Mouse (Mus musculus): ENCODE measurements around the gene Ldb1. TPM values are rescaled to one million over a fixed set of nuclear protein-coding genes. Genes with fewer than 3 reads are reported as not detected.
"Not testable (repeated sequence)": the region's sequence is repeated elsewhere in the genome, so short reads cannot be mapped to it uniquely, and the experiment has no call there.

Gene Ldb1
- total RNA-seq, 4 experiments from 2014 or later: 55.5 to 115 (median 89.6) TPM

DNA sequence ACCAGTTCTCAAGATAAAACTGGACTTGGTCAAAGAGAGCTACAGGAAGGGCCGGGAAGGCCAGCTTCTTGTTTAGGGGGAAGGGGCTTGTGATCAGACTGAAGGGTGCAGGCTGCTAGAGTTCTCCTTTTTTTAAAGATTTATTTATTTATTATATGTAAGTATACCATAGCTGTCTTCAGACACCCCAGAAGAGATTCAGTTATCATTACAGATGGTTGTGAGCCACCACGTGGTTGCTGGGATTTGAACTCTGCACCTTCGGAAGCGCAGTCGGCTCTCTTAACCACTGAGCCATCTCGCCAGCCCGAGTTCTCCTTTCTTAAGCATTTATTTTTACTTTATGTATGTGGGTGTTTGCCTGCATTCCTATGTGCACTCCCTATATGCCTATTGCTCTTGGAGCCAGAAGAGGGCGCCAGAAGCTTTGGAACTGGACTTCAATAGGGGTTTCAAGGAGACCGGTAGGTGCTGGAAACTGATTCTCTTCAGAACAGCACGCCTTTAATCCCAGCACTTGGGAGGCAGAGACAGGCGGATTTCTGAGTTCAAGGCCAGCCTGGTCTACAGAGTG lies 16.2 kb downstream of the Ldb1 start:
- no peak for DNase-seq

DNA sequence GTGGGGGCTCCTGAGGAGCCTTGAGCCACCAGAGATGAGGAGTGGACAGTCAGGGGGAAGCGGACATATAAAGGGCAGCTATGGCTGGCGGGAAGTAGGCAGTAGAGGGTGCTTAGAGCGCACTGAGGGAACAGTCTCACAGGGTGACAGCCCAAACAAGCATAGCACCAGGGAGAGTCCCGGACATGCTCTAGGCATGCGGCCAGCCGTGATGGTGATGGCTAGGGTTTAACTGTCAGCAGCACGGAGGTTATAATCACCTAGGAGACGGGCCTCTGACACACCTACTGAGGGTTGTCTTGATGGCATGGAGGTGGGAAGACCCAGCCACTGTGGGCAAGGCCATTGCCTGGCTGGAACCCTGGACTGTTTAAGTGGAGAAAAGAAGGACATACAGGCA lies 18.4 kb downstream of the Ldb1 start:
- no peak for DNase-seq

DNA sequence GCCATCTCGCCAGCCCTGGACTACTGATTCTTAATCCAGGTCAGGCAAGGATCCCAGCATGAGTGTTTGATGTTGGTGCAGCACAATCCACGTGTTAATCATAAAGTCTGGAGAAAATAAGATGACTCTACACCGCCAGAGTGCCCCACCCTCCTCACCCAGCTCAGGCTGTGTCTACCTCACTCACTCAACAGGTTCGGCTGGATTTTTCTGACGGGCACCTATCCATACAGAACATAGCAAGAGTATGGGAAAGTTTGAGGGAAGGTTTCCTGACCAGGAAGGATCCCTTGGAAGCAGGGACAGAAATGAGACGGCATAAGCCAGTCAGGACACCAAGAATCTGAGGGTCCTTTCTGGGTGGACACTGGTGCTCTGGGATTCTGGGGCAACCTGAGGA lies 20.1 kb downstream of the Ldb1 start:
- DNase-seq: no peak

DNA sequence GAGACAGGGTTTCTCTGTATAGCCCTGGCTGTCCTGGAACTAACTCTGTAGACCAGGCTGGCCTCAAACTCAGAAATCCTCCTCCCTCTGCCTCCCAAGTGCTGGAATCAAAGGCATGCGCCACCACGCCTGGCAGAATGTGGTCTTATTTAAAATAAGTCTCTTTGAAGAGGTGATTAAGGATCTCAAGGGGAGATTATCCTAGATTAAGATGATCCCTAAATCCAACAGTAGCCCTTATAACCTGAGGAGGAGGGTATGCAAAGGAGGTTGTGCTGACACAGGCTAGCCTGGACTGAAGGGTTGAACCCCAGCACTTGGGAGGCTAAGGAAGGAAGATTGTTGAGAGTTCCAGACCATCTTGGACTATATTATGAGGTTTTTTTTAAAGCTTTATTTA lies 29.0 kb downstream of the Ldb1 start:
- no peak for DNase-seq

DNA sequence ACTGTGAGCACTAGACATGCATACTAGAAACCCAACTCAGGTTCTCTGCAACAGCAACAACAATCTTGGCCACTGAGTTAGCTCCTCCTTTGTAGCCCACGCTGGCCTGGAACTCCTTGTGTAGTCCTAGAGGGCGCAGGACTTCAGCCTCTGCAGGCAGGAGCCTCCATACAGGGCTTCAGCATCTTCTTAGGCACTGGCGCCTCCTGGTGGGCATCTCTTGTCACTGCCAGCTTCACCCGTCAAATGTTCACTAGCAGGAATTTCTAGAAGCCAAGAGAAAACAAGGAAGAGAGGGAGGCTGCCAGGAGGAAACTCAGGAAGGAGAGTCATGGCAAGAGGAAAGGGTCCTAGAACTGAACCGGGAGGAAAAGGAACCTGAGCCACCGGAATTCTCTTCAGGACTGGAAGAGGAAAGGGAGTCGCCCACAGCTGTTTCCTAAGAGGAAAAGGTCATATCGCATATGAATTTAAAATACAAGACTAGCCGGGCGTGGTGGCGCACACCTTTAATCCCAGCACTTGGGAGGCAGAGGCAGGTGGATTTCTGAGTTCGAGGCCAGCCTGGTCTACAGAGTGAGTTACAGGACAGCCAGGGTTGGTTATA lies 30.3 kb downstream of the Ldb1 start:
- DNase-seq: peak; percentile 85

DNA sequence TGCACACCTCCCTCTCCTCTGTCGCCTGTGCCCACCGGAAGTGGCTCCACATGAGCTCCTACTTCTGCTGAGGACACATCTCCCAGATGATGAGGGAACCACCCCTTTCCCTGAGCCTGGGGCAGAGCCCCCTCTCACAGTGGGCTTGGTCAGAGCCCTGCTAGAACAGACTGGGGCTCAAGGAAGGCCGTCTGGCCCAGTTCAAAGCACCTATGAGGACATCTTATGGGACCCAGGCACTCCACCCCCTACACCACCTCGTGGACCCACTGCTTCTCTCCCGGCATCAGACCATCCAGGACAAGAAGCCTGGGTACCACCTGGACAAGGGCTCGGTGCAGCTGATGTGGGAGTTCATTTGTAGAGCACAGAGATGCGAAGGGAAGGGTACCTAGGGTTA lies 39.3 kb downstream of the Ldb1 start:
- DNase-seq: no peak

DNA sequence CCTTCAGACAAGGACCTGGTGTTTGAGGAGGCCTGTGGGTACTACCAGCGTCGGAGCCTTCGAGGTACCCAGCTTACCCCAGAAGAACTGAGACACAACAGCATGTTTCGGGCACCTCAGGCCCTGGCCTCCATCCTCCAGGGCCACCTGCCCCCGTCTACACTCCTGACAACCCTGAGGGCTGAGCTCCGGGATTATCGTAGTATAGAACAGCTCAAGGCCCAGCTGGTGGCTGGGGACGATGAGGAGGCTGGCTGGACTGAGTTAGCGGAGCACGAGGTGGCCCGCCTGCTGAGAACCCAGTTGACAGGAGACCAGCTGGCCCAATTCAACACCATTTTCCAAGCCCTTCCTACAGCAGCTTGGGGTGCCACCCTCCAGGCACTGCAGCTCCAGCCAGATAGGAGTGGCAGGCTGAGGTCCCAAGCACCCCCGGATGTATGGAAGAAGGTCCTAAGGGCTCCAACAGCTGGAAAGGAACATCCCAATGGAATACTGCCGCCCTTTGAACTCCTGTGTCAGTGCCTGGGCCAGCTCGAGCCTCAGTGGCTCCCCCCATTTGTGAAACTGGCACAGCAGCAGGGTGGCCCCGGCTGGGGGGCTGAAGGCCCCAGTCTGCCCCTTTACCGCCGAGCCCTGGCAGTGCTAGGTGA lies 40.1 kb downstream of the Ldb1 start:
- DNase-seq: no peak

DNA sequence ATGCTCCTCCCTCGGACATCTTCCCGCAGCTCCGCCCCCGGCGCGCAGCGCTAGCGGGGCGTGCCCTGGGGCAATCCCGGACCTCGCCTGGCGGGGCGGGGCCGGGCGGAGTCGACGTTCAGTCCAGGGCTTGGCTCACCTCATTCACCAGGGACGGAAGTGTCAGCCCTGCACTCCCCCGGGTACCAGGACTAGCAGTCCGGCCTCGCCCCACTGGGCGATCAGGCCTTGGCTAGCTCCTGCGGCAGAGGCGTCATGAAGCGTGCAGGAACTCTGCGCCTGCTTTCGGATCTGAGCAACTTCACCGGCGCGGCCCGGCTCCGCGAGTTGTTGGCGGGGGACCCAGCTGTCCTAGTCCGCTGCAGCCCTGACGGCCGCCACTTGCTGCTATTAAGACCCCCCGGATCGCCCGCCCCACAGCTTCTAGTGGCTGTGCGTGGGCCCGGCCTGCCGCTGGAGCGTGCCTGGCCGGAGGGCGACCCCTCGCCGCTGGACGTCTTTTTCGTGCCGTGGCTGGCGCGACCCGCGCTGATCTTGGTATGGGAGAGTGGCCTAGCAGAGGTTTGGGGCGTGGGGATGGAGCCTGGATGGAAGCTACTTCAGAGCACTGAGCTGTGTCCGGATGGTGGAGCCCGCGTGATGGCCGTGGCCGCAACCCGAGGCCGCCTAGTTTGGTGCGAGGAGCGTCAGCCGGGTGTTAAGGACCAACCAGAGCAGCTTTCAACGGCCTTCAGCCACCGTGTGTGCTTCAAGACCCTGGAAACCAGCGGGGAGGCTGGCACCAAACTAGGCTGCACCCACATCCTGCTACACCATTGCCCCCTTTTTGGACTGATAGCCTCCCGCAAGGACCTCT lies 41.4 kb downstream of the Ldb1 start, which contains the start of gene Hps6:
Gene Hps6 (plus strand): TSS at position 138 of the 856 bp plus-strand sequence.
- peak; percentile 91 for DNase-seq

DNA sequence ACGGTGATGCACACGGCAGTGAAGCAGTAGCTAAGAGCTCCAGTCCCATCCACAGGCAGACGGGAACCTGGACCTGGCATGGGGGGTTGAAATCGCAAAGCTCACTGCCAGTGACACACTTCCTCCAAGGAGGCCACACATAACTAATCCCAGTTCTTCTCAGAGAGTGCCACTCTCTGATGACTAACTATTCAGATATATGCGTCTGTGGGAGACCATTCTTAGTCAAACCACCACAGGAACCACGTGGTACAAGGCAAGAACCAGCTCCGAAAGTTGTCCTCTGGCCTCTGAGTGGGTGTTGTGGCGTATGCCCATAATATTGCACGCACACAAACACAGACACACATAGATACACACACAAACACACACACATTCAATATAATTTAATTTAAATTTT lies 42.7 kb downstream of the Ldb1 start:
- no peak for DNase-seq

DNA sequence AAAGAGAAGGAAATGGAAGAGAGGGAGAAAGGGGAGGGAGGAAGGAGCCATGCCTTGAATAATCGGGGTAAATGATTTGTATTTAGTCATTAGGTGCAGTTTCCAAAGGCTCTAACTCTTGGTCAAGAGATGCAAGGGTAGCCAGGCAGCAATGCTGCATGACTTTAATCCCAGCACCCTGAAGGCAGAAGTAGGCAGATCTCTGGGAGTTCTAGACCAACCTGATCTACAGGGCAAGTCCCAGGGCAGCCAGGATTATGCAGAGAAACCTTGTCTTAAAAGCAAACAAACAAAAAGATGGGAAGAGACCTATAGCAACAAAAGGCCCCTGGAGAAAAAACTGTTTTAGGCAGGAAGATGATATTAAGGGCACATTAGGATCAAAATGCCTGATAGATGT lies 45.6 kb downstream of the Ldb1 start:
- DNase-seq: no peak

DNA sequence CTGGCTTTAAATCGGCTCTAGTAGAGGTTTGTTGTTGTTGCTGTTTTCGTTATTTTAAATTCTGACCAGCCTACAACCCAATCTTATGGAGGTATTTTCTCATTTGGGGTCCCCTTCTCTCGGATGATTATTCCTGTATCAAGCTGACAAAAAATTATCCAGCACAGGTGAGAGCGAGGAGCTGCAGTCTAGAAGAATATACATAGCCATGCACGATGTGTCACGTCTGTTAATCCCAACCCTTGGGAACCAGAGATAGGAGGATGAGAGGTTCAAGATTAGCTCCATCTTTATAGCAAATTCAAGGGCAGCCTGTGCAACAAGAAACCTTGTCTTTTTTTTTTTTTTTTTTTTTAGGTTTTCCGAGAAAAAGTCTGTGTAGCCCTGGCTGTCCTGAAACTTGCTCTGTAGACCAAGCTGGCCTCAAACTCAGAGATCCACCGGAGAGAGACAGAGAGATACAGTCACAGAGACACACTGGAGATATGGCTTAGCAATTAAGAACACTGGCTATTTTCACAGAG lies 46.3 kb downstream of the Ldb1 start:
- no peak for DNase-seq

DNA sequence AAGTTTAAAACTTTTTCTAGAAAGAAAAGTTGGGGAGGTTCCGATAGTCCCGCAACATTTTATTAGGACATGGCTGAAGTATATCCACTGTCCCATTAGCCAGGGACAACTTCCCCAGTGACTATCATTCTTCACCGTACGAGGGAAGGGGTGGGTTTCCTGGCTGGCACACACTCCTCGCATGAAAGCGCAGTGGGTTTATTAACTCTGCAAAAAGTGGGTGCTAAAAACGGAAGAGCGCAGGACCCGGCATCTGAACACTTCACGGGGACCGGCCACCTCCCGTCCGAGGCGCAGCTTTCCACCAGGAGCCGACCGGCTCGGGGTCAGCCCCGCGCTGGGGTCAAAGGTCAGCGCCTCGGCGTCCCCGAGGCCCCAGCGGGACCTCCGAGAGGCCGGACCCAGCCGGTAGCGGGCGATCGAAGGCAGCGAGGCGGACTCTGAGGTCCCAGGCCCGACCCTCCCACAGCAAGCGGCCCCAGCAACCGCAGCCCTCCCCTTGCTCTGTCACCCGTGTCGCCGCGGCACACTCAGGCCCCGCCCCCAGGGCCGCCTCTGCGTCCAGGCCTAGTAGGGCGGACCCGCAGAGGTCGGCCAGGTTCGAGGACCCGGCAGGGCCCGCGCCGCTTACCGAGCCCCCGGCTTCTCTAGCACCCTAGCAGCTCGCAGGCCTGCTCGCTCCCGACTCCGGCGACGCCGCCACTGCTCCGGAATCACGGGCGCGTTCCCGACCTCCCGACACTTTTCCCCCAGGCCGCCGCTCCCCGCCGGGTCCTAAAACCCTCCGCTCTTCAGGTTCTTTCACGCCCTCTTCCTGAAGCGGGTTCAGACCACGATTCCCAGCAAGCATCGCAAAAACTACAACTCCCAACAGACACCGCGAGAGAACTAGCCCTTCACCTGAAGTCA lies 47.0 kb downstream of the Ldb1 start, which contains the start of gene Armh3:
Gene Armh3 (minus strand): TSS at position 704 of the 909 bp plus-strand sequence.
- peak; percentile 90 for DNase-seq

DNA sequence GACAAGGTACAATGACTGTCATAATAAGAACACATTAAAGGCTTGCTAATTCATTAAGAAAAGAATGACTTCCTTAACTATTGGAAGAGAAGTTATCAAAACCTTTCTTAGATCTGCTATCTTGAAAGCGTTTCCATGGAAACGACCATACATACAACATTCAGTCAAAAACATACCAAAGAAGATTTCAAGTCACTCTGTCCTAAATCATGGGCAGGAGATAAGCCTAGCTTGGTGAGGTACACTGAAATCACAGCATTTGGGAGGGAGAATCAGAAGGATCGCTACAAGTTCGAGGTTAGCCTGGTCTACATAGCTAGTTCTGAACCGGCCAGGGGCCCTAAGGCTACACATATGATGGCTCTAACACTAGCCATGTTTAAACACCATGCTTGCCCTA lies 47.6 kb downstream of the Ldb1 start:
- DNase-seq: no peak

DNA sequence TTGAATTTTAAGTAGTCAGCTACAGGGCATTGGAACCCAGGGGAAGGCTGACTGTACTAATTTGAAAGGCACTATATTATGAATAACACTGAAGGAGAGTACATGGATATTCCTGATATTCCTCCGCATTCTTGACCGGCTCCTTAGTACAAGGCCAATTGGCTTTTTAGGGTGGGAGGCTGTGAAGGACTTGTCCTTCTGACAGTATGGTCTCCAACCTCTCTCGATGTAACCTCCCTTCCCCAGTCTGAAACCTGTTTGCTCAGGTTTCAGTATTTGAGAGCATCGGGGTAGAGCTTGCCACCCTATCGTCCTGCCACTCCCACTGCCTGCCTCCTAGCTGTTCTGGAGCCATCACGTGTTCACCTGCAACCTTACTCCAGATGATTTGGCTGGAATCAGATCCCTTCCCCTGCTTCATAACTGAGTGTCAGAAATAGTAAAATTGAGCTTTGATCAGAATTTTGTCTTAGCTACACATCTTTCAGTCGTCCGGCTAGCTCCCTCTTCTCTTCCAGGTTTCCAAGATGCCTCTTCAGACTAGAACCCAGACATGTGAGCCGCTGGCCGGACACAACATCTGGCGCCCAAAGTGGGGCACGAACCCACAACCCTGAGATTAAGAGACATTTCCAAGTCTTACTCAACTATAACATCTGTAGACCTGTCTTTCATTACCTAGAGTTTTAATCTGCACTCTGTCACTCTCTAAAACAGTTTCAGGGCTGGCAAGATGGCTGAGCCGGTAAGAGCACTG lies 50.9 kb downstream of the Ldb1 start:
- DNase-seq: no peak

DNA sequence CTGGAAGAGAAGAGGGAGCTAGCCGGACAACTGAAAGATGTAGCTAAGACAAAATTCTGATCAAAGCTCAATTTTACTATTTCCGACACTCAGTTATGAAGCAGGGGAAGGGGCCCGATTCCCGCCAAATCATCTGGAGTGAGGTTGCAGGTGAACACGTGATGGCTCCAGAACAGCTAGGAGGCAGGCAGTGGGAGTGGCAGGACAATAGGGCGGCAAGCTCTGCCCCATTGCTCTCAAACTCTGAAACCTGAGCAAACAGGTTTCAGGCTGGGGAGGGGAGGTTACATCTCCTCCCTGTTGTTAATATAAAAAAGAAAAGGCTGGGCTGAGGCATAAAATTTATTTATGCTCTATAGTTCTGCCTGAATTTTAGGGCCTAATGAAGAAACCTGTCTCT lies 51.6 kb downstream of the Ldb1 start:
- DNase-seq: not testable (repeated sequence)

DNA sequence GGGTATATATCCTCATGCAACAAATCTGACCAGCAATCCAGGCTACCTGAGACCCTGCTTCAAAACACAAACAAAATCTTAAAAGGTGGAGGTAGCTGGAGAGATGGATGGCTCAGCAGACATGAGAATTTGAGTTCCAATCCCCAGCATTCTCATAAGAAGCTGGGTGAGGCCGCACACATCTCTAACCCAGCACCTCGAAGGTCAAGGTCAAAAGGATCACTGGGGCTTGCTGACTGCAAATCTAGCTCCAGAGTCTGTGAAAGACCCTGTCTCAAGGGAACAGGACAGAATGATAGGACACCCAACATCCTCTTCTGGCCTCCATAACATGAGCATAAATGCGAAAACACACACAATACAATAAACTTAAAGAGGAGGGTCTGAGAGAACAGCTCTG lies 53.8 kb downstream of the Ldb1 start:
- DNase-seq: no peak

DNA sequence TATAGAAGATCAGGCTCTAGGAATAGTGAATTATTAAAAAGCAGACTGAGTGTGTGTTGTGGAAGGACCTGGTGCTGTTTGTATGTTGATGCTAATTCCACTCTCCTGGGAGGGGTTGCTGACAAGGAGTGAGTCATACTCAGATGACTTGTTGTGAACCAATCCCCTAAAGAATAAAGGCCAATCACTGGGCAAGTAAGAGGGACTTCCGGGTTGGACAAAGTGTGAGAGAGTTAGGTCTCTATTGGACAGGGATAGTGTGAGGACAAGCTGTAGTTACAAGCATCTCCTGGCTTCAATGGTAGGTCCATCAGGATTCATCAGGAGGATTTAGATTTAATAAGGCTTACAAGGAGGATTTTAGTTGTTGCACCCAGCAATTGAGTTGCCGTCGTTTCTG lies 56.8 kb downstream of the Ldb1 start:
- DNase-seq: no peak

DNA sequence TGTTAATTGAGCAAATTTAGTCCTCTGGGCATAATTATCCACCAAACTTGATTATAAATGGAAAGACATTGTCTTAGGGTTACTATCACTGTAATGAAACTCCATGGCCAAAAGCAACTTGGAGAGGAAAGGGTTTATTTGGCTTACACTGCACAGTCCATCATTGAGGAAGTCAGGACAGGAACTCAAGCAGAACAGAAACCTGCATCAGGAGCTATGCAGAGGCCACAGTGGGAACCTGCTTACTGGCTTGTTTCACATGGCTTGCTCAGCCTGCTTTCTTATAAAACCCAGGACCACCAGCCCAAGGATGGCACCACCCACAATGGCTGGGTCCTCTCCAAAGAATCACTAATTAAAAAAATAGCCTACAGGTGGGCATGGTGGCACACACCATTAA lies 60.6 kb downstream of the Ldb1 start:
- no peak for DNase-seq
